Comparison of ENCODE assay signal across 8 mouse cellular contexts in the genomic region with DNA sequence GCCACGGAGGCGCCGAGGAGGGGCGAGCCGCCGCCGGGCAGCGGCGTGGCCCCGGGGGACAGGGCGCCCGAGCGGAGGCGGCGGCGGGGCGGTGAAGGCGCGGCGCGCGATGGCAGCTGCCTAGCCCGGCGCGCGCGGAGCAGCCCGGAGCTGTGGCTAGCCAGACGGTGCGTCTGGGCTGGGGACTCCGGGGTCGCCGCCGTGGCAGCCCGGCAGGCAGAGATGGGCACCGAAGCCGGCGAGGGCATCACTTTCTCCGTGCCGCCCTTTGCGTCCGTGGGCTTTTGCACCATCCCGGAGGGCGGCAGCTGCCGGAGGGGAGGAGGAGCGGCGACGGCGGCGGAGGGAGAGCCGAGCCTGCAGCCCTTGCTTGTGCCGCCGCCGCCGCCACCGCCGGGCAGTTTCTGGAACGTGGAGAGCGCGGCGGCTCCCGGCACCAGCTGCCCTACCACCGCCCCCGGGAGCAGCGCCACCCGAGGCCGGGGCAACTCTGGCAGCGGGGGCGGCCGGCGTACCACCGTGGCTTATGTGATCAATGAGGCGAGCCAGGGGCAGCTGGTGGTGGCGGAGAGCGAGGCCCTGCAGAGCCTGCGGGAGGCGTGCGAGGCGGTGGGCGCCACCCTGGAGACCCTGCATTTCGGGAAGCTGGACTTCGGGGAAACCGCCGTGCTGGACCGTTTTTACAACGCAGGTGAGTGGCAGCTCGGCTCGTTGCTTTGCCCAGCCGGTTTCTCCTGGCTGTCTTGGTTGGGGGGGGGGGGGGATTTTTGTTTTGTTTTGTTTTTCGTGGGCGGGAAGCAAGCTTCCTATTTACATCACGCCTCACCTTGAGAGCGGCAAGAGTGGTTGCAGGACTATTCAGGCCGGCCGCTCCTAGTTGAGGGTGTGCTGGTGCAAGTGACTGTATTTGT. TPM values are rescaled to one million over a fixed set of nuclear protein-coding genes. Genes with fewer than 3 reads are reported as not detected.
DNase-seq lines count a peak whose midpoint lies in the region; ATAC-seq and TF ChIP-seq lines count a peak whose summit lies in the region.

A gene (plus strand): TSS at position 89 of the 911 bp plus-strand sequence.

- peak within 1 kb of the TSS; percentile 84 for H3K4me3 ChIP-seq in heart, embryonic 11.5 days (ENCODE audit: low read depth, low read length)
- H3K4me3 ChIP-seq in kidney, embryonic 16.5 days (ENCODE audit: low read length), result peak within 1 kb of the TSS; percentile 79
- H3K4me3 ChIP-seq in liver, embryonic 14.5 days (ENCODE audit: insufficient read depth in 1 of 2, low read depth in 2 of 2, low read length in 2 of 2), result peak within 1 kb of the TSS; percentile 61 to 65

- H3K4me2 ChIP-seq in heart, embryonic 11.5 days, result peak within 1 kb of the TSS; percentile 95
- H3K4me2 ChIP-seq in kidney, embryonic 16.5 days (replicated peaks; ENCODE audit: low read depth, low read length), result peak within 1 kb of the TSS; percentile 89
- peak within 1 kb of the TSS; percentile 67 for H3K4me2 ChIP-seq in liver, embryonic 14.5 days (ENCODE audit: low read depth)

- no peaks in the 10 kb centered on the region for H3K9me3 ChIP-seq in heart, embryonic 11.5 days (replicated peaks; ENCODE audit: control insufficient read depth, low read length)
- H3K9me3 ChIP-seq in kidney, embryonic 16.5 days (ENCODE audit: low read length), result no peaks in the 10 kb centered on the region
- no peaks in the 10 kb centered on the region for H3K9me3 ChIP-seq in liver, embryonic 14.5 days (ENCODE audit: control insufficient read depth, low read length)

- H3K27me3 ChIP-seq in heart, embryonic 11.5 days (ENCODE audit: control insufficient read depth, insufficient read depth, low read length), result 0 out of 2 replicates have a peak, but pooled peaks cover 7% of the 10 kb centered on the region
- H3K27me3 ChIP-seq in kidney, embryonic 16.5 days (ENCODE audit: insufficient read depth, low read length), result peaks cover 4% of the 10 kb centered on the region; the same call in 1 of the 2 replicates
- peaks cover 33% of the 10 kb centered on the region for H3K27me3 ChIP-seq in liver, embryonic 14.5 days (ENCODE audit: control insufficient read depth, insufficient read depth, low read length)

- peak; percentile 17; the same call in 1 of the 2 replicates for TF ChIP-seq CTCF in liver, embryonic 14.5 days (IDR thresholded peaks at IDR 0.05; ENCODE audit: low read depth)

- peak; percentile 52 for ATAC-seq in heart, embryonic 11.5 days (replicated peaks; ENCODE audit: insufficient number of reproducible peaks, low FRiP score, low TSS enrichment)
- peak; percentile 56 for ATAC-seq in kidney, embryonic 16.5 days (ENCODE audit: low FRiP score, low TSS enrichment)
- ATAC-seq in liver, embryonic 14.5 days (ENCODE audit: insufficient read depth), result peak; percentile 60

- under 1% methylated on average over 84 of the region's 95 CpGs for WGBS in heart, embryonic 11.5 days (ENCODE audit: insufficient replicate concordance)
- WGBS in kidney, embryonic 16.5 days, result under 1% methylated on average over 76 of the region's 95 CpGs
- WGBS in liver, embryonic 14.5 days (ENCODE audit: insufficient replicate concordance), result under 1% methylated on average over 78 of the region's 95 CpGs

- H3K27ac ChIP-seq in heart, embryonic 11.5 days (ENCODE audit: low read depth, low read length), result peak within 1 kb of the TSS; percentile 93
- peak within 1 kb of the TSS; percentile 69 for H3K27ac ChIP-seq in kidney, embryonic 16.5 days (ENCODE audit: low read length)
- no peak within 1 kb of the TSS for H3K27ac ChIP-seq in liver, embryonic 14.5 days

- H3K36me3 ChIP-seq in heart, embryonic 11.5 days (ENCODE audit: control insufficient read depth, insufficient read depth, low read length), result no peaks in the 10 kb centered on the region
- H3K36me3 ChIP-seq in kidney, embryonic 16.5 days (ENCODE audit: insufficient read depth, low read length), result no peaks in the 10 kb centered on the region
- no peaks in the 10 kb centered on the region for H3K36me3 ChIP-seq in liver, embryonic 14.5 days (replicated peaks; ENCODE audit: control insufficient read depth, insufficient read depth, low read depth)

- TF ChIP-seq EP300 in liver, embryonic 14.5 days (IDR thresholded peaks at IDR 0.05; ENCODE audit: low read depth), result no peak

- H3K9ac ChIP-seq in heart, embryonic 11.5 days (ENCODE audit: low read depth, low read length), result peak within 1 kb of the TSS; percentile 85
- peak within 1 kb of the TSS; percentile 87 for H3K9ac ChIP-seq in kidney, embryonic 16.5 days (replicated peaks; ENCODE audit: low read length)
- peak within 1 kb of the TSS; percentile 1; the same call in 1 of the 2 replicates for H3K9ac ChIP-seq in liver, embryonic 14.5 days (replicated peaks)

- peak; percentile 74 to 80 for DNase-seq in B cell, adult 2 months
- peak; percentile 85 for DNase-seq in ZHBTc4 (ENCODE audit: low read depth, low spot score)
- DNase-seq in embryo, embryonic 11 days, result peak; percentile 76
- no peak for DNase-seq in liver, embryonic 14.5 days (ENCODE audit: low read depth in 3 of 3, low spot score in 3 of 3)
- peak; percentile 17 to 40 for DNase-seq in natural killer cell, adult 2 months (ENCODE audit: low spot score in 2 of 2)
- peak; percentile 57 for DNase-seq in thymus, postnatal 25 days

- H3K4me1 ChIP-seq in heart, embryonic 11.5 days (ENCODE audit: control insufficient read depth, insufficient read depth, low read length), result peaks cover 21% of the 10 kb centered on the region
- peaks cover 32% of the 10 kb centered on the region for H3K4me1 ChIP-seq in kidney, embryonic 16.5 days (ENCODE audit: insufficient read depth, low read length)
- H3K4me1 ChIP-seq in liver, embryonic 14.5 days (replicated peaks; ENCODE audit: control insufficient read depth in 2 of 2, insufficient read depth in 2 of 2, low read length in 1 of 2), result peaks cover 0 to 4% of the 10 kb centered on the region in 2 experiments; a peak in 2 of 4 replicates

RNA-seq across cellular contexts. Expression of the gene that starts here (rescaled TPM):
- 3.2 and 4.2 TPM in 2 replicates for polyA plus RNA-seq in heart, embryonic 11.5 days (2014; fragmentation: Nextera tagmentation; extraction: Ambion mirVana)
- polyA plus RNA-seq in kidney, embryonic 16.5 days (2015; fragmentation: Nextera tagmentation; extraction: Ambion mirVana), result 2.4 and 3.0 TPM in 2 replicates
- polyA plus RNA-seq in liver, embryonic 14.5 days (2012; rRNA removed), result 0.71 and 1.0 TPM in 2 replicates
- 1.1 and 1.3 TPM in 2 replicates for polyA plus RNA-seq in liver, embryonic 14.5 days (2014; fragmentation: Nextera tagmentation; extraction: Ambion mirVana)

Comparison
In these comparisons a context has a peak if more than half of its experiments do, and no peak if none do; other contexts are left out.
1. DNase-seq: peak in B cell, adult 2 months (2 of 2), ZHBTc4 (single experiment), embryo, embryonic 11 days (single experiment), natural killer cell, adult 2 months (2 of 2) and thymus, postnatal 25 days (single experiment); none in liver, embryonic 14.5 days (0 of 3).
2. H3K9ac ChIP-seq: peak in every context shown above with its lines; median percentile 87 in kidney, embryonic 16.5 days; 85 in heart, embryonic 11.5 days; 1 in liver, embryonic 14.5 days.
3. Peak in every context shown above with its lines, with median percentiles within 50 percentile points of each other: ATAC-seq, H3K4me2 ChIP-seq and H3K4me3 ChIP-seq.